Mouse (Mus musculus) thymus, adult 2 months (tissue): ENCODE data around the gene Cdc42bpg. TPM values are rescaled to one million over a fixed set of nuclear protein-coding genes. Genes with fewer than 3 reads are reported as not detected.
"Not testable (repeated sequence)": the region's sequence is repeated elsewhere in the genome, so short reads cannot be mapped to it uniquely, and the experiment has no call there.

ENCODE experiments used
- DNase-seq: peaks from one replicate; pipeline ENCODE4 v3.0.0; 2021
- H3K27ac ChIP-seq: fragments of 200-500 bp; 2 replicates; pipeline ENCODE4 v1.5.1; 2012; ENCODE audit warnings: low read length, control low read depth; ENCODE audit not compliant: control insufficient read depth, insufficient read depth
- H3K27me3 ChIP-seq: fragments of 200-500 bp; 2 replicates; pipeline ENCODE4 v1.6.1; 2012; ENCODE audit warnings: mild to moderate bottlenecking, low read length, moderate library complexity, mixed read lengths; ENCODE audit not compliant: control insufficient read depth, insufficient read depth
- H3K36me3 ChIP-seq: fragments of 200-500 bp; 2 replicates; pipeline ENCODE4 v1.6.1; 2012; ENCODE audit warnings: mild to moderate bottlenecking, low read length, moderate library complexity; ENCODE audit not compliant: control insufficient read depth, insufficient read depth
- H3K4me1 ChIP-seq: fragments of 200-500 bp; replicated peaks from 2 replicates; pipeline ENCODE4 v1.6.1; 2012; ENCODE audit warnings: low read length; ENCODE audit not compliant: control insufficient read depth, insufficient read depth
- H3K4me3 ChIP-seq: fragments of 200-500 bp; 2 replicates; pipeline ENCODE4 v1.5.1; 2012; ENCODE audit warnings: mild to moderate bottlenecking, low read length, control low read depth, moderate library complexity; ENCODE audit not compliant: control insufficient read depth, insufficient read depth
- CTCF ChIP-seq: fragments of 200-500 bp; IDR thresholded peaks from 2 replicates; pipeline ENCODE4 v1.5.1; 2012; ENCODE audit warnings: mild to moderate bottlenecking, control low read depth, low read length, moderate library complexity, borderline replicate concordance; ENCODE audit not compliant: control insufficient read depth, poor library complexity, insufficient read depth; ENCODE audit errors: extremely low read depth
- POLR2A ChIP-seq: fragments of 200-500 bp; IDR thresholded peaks from 2 replicates; pipeline ENCODE4 v1.6.1; 2012; ENCODE audit warnings: mild to moderate bottlenecking, low read length, control low read depth, moderate library complexity; ENCODE audit not compliant: control insufficient read depth, poor library complexity, insufficient read depth; ENCODE audit errors: extremely low read depth
- WGBS: fragments of 180-500 bp; shearing (Covaris S2); methylation state at CpG from one replicate; pipeline ENCODE4 v1.1.7; 2018; 5-methylcytosine and 5-hydroxymethylcytosine counted together
- polyA plus RNA-seq: library from polyadenylated mRNA; depleted of rRNA; stranded (reverse); fragments of >200 nt; gene quantifications from 2 replicates; pipeline ENCODE4 v1.2.3, GENCODE M21; 2012

The Cdc42bpg gene
- polyA plus RNA-seq, 1 experiment = 12.9 TPM

DNA sequence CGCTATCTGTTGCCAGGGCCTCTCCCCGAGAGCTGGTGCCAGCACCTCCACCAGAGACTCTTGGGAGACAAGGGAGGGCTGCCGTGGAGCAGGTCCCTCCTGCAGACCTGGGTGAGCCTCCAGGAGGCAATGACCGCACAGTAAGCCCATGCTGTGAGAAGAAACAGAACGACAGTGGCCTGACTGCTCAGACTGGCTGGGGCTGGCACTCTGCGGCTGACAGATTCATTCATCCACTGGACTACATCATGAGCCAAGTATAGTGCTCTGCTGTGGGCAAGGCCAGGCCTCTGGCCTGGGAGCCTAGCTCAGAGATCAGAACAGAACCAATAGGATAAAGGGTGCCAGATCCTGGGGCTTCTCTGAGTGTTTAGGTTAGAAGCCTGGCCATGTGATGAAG lies 2.4 kb upstream of the Cdc42bpg start:
- H3K27me3 ChIP-seq = no peaks in the 10 kb centered on the region
- WGBS = 95% methylated on average over 6 of the region's 6 CpGs
- peaks cover 27% of the 10 kb centered on the region for H3K4me1 ChIP-seq
- no peak overlapping the region for H3K27ac ChIP-seq
- H3K36me3 ChIP-seq = no peaks in the 10 kb centered on the region
- no peak for DNase-seq
- TF ChIP-seq CTCF = no peak
- no peak for TF ChIP-seq POLR2A
- H3K4me3 ChIP-seq = no peak overlapping the region

DNA sequence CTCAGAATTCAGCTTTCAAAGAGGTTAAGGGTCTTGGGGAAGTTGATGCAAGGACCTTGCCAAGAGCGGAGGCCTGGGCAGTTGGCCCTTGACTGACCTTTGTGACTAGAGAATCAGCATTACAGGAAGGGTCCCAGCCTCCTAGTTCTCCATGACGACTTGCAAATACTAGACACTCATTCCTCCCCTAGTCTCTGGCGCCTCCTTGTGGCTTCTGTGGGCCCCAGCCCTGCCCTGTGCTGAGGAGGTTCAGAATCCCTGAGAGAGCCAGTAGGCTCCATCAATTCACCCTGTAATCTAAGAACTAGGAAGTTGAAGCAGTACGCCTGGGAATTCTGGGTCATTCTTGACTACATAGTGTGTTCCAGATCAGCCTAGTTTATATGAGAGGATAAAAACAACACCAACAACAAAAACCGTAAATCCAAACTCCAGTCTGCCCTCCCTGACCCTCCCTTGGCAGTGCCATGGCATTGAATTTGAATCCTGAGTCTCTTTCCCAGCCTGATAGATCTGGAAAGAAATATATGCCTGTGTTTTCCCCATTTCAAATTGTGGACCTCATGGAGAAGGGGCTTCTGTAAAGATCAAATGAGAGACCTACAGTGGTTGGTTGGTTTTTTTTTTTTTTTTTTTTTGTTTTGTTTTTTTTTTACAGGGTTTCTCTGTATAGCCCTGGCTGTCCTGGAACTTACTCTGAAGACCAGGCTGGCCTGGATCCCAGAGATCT lies 1.3 kb upstream of the Cdc42bpg start:
- Histone ChIP-seq H3K27me3 (no peaks in the 10 kb centered on the region), H3K27ac (no peak overlapping the region), H3K4me1 (peaks cover 20% of the 10 kb centered on the region), H3K4me3 (no peak overlapping the region), H3K36me3 (no peaks in the 10 kb centered on the region)
- TF ChIP-seq CTCF (peak; percentile 94), POLR2A (no peak)
- WGBS = 31% methylated on average over 5 of the region's 5 CpGs
- DNase-seq = peak; percentile 91

DNA sequence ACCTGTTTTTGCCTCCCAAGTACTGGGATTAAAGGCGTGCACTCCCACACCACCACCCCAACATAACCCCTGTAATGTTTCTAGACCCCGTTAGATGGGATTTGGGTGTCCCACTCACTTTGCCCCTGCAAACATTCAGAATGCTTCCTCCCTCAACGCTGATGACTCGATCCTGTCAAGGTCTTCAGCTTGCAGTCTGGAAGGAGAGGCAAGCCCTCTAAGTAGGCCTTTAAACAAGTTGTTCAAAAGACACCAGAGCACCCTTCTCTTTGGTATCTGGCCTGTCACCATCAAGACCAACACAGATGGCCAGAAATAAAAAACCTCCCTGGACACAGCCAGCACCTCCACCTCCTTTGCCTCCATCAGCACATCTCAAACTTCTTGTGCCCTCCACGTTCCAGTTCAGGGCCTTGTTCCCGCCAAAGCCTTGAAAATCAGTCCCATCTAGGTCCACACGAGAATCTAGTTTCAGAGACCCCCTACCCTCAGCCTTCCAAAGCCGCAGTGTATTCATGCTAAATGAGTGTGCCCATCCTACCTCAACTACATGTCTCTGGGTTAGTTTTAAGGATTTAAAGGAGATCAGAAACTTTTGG lies 640 bp upstream of the Cdc42bpg start:
- TF ChIP-seq CTCF = no peak
- no peak for TF ChIP-seq POLR2A
- Histone ChIP-seq H3K4me3 (peak overlapping the region; percentile 46; the same call in 1 of the 2 replicates), H3K27me3 (no peaks in the 10 kb centered on the region), H3K27ac (peak overlapping the region; percentile 14), H3K4me1 (peaks cover 14% of the 10 kb centered on the region), H3K36me3 (no peaks in the 10 kb centered on the region)
- 81% methylated on average over 8 of the region's 8 CpGs for WGBS
- peak; percentile 13 for DNase-seq

DNA sequence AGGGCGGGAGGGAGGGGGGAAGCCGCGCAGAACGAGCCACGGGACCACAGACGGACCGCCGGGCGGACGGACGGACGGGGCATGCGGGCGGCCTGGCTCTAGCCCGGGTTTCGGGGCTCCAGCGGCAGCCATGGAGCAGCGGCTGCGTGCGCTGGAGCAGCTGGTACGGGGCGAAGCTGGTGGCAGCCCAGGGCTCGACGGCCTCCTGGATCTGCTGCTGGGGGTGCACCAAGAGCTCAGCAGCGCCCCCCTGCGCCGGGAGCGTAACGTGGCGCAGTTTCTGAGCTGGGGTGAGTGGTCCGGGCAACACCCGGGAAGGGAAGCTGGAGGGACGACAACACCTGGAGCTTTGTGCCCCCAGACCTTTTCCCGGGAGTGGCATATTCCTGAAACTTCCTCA lies 330 bp downstream of the Cdc42bpg start:
- Histone ChIP-seq H3K4me3 (peak overlapping the region; percentile 46), H3K36me3 (no peaks in the 10 kb centered on the region), H3K4me1 (peaks cover 13% of the 10 kb centered on the region), H3K27me3 (no peaks in the 10 kb centered on the region), H3K27ac (no peak overlapping the region)
- TF ChIP-seq POLR2A = no peak
- TF ChIP-seq CTCF = peak; percentile 89
- WGBS = 1% methylated on average over 33 of the region's 34 CpGs
- peak; percentile 79 for DNase-seq

DNA sequence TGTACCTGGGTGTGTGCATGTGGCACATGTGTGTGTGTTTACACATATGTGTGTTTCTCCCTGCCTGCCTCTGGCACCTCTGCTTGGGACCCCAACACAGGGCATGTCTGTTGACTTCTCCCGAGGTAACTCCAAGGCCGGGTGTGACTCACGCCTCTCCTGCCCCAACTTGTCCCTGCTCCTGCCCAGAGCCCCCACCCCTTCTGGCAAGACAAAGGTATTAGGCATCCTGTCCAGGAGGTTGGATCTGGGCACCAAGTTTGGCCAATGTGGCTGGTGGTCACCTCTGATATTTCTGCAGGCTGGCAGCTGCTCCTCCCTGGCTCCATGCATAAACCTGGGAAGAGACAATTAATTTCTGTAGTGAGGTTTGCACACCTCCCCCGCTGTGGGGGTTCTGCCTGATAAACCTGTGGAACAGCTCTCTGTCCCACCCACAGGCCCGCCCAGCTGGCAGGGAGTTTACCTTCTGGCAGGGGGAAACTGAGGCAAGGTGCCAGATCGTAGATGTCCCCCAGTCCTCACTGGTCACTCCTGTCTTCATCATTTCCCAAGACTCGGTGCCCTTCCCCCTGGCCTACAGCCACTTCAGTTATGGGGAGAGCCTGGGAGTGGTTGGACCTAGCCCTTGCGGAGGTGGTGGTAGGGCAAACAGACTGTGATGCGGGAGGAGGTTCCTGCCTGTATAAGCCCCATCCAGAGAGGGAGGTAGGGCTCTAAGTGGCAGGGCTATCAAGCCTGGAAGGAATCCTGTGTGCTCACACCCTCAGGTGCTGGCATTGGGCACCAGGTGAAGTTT lies 1.7 kb downstream of the Cdc42bpg start:
- no peak for DNase-seq
- Histone ChIP-seq H3K4me1 (peaks cover 6% of the 10 kb centered on the region), H3K4me3 (no peak overlapping the region), H3K27me3 (no peaks in the 10 kb centered on the region), H3K27ac (no peak overlapping the region), H3K36me3 (no peaks in the 10 kb centered on the region)
- 91% methylated on average over 9 of the region's 9 CpGs for WGBS
- no peak for TF ChIP-seq CTCF

DNA sequence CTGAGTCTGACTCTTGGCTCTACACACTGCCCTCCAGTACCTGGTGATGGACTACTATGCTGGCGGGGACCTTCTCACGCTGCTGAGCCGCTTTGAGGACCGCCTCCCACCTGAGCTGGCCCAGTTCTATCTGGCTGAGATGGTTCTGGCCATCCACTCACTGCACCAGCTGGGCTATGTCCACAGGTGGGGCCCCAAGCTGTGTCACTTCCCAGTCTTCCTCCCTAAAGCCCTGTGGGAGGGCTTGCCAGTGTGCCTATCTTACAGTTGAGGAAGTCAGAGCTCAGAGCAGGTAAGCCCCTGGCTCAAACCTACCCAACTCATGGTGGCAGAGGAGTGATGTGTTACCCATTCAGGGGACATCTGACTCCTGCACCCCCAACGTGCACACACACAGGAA lies 3.9 kb downstream of the Cdc42bpg start:
- H3K4me3 ChIP-seq = no peak overlapping the region
- no peak overlapping the region for H3K27ac ChIP-seq
- no peaks in the 10 kb centered on the region for H3K36me3 ChIP-seq
- H3K27me3 ChIP-seq = no peaks in the 10 kb centered on the region
- H3K4me1 ChIP-seq = peaks cover 6% of the 10 kb centered on the region; the same call in 1 of the 2 replicates
- DNase-seq = no peak
- TF ChIP-seq CTCF = no peak
- 94% methylated on average over 5 of the region's 5 CpGs for WGBS

DNA sequence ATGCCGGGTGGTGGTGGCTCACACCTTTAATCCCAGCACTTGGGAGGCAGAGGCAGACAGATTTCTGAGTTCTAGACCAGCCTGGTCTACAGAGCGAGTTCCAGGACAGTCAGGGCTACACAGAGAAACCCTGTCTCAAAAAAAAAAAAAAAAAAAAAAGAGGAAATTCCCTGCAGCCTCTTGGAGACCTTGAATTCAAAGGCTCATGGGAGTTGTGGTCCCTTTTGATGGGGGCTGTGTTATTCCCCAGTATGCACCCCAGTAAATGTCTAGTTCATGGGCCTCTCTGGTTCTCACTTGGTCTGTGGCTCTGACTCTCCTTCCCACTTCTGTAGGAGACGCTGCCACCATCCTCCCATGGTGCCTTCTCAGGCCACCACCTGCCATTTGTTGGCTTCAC lies 5.5 kb downstream of the Cdc42bpg start:
- H3K27me3 ChIP-seq, H3K36me3 ChIP-seq, H3K27ac ChIP-seq, H3K4me1 ChIP-seq, H3K4me3 ChIP-seq, DNase-seq: not testable (repeated sequence)
- WGBS = 95% methylated on average over 3 of the region's 3 CpGs
